Mouse (Mus musculus) small intestine, adult 2 months (tissue): ENCODE measurements at regions not wholly inside any gene's neighbourhood (a gene's known extent, or its start where the extent isn't known, plus 50 kb on each side); places are given as distances from the start of the nearest gene placed in this dataset.

Experiments
- CTCF ChIP-seq: fragments of 200-500 bp; IDR thresholded peaks from 2 replicates; pipeline ENCODE4 v1.5.1; 2012; ENCODE audit warnings: low read depth, mild to moderate bottlenecking, control low read depth, inconsistent platforms, low read length, moderate library complexity, mixed read lengths; ENCODE audit not compliant: insufficient replicate concordance, insufficient read length; ENCODE audit errors: extremely low read depth
- POLR2A ChIP-seq: fragments of 200-500 bp; IDR thresholded peaks from 2 replicates; pipeline ENCODE4 v1.6.1; 2012; ENCODE audit warnings: low read depth, mild to moderate bottlenecking, control low read depth, inconsistent platforms, low read length, moderate library complexity

GRCm38 (mm10) chr1:64193150-64193838, 71.2 kb upstream of the Klf7 start:
- TF ChIP-seq POLR2A (no peak), CTCF (no peak)
